Mouse (Mus musculus): ENCODE data around the gene Angpt4.

The Angpt4 gene

GRCm38 (mm10) chr2:151916061-151916831 is 5.2 kb downstream of the Angpt4 start:
- DNase-seq, result no peak

- DNase-seq, result no peak
Measured at GRCm38 (mm10) chr2:151919140-151919539, 8.1 kb downstream of the Angpt4 start.

- no peak for DNase-seq
Measured at GRCm38 (mm10) chr2:151921068-151921467, 10.1 kb downstream of the Angpt4 start.

GRCm38 (mm10) chr2:151921596-151921995 is 10.6 kb downstream of the Angpt4 start:
- no peak for DNase-seq

GRCm38 (mm10) chr2:151924276-151924675 is 13.3 kb downstream of the Angpt4 start:
- DNase-seq, result no peak

GRCm38 (mm10) chr2:151925715-151926114 is 14.7 kb downstream of the Angpt4 start:
- no peak for DNase-seq

- DNase-seq, result no peak
Measured at GRCm38 (mm10) chr2:151927103-151927502, 16.1 kb downstream of the Angpt4 start.

- peak; percentile 88 to 89 for DNase-seq
Measured at GRCm38 (mm10) chr2:151930389-151931074, 19.5 kb downstream of the Angpt4 start.

- DNase-seq, result no peak
Measured at GRCm38 (mm10) chr2:151937893-151938292, 26.9 kb downstream of the Angpt4 start.

GRCm38 (mm10) chr2:151938780-151939200 is 27.8 kb downstream of the Angpt4 start:
- no peak for DNase-seq

GRCm38 (mm10) chr2:151939651-151940420 is 28.8 kb downstream of the Angpt4 start:
- no peak for DNase-seq

- DNase-seq, result peak; percentile 15 to 18
Measured at GRCm38 (mm10) chr2:151941269-151941668, 30.3 kb downstream of the Angpt4 start.

GRCm38 (mm10) chr2:151944106-151944505 is 33.1 kb downstream of the Angpt4 start:
- no peak for DNase-seq

- no peak for DNase-seq
Measured at GRCm38 (mm10) chr2:151947617-151948016, 36.6 kb downstream of the Angpt4 start.

GRCm38 (mm10) chr2:151948311-151948710 is 37.3 kb downstream of the Angpt4 start:
- no peak for DNase-seq

- DNase-seq, result no peak
Measured at GRCm38 (mm10) chr2:151949082-151949774, 38.2 kb downstream of the Angpt4 start.

- no peak for DNase-seq
Measured at GRCm38 (mm10) chr2:151953665-151954064, 42.7 kb downstream of the Angpt4 start.

GRCm38 (mm10) chr2:151956500-151957137 is 45.6 kb downstream of the Angpt4 start:
- no peak for DNase-seq

GRCm38 (mm10) chr2:151959274-151959673 is 48.3 kb downstream of the Angpt4 start:
- DNase-seq, result no peak

- no peak for DNase-seq
Measured at GRCm38 (mm10) chr2:151961284-151962196, 50.5 kb downstream of the Angpt4 start.

- no peak for DNase-seq
Measured at GRCm38 (mm10) chr2:151962474-151962873, 51.5 kb downstream of the Angpt4 start.
